9 mouse cellular contexts compared by ENCODE assay signal in the genomic region with DNA sequence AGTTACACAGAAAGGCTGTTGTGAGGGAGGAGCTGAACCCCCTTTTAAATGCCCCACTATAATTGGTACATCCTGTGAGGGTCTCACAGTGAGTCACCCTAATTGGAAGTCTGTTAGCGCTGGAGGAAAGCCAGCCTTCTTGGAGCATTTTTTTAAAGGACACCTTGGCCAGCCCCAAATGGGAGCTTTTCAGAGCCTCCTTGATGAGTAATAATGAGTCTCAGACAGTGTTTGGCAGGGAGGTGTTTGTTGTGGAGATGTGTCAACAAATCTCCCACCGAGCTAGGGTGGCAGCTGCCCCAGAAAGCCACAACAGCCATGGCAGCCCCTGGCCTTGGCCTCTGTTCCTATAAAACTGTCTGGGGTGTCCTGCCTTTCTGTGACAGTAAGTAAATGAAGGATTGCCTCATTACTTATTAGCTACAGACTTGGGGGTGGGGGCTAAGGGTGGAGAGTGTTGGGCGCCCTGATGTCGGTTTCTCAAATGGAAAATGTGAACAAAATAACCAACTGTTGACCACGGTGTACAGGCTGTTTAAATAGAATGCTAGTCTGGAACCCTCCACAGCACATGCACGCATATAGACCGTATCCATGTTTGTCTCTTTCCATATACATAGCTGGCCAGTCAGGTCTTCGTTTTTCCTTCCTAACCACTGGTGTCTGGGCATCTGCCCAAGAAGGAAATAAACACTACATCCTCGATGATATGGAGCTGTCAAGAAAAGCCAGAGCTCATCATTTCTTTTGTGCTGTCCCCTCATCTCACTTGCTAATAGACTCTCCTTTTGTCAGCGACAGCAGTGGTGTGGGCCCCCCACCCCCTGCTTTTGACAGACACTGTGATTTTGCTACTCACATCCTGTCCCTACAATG.
DNase-seq lines count a peak whose midpoint lies in the region; ATAC-seq lines count a peak whose summit lies in the region.
"Had no signal": no experiment of that assay in that cellular context is flagged by ENCODE, and none has a peak within 500 bp of the region (broad histone marks: within the 10 kb centered on the region; RNA-seq: fewer than 3 reads in every experiment).

No protein-coding gene starts in this region.

- no peaks in the 10 kb centered on the region for H3K4me1 ChIP-seq in liver, embryonic 15.5 days (replicated peaks)

- H3K27me3 ChIP-seq in liver, embryonic 15.5 days: no peaks in the 10 kb centered on the region

- H3K4me2 ChIP-seq in liver, embryonic 15.5 days: no peak overlapping the region

- intact Hi-C loops in left cerebral cortex, postnatal 4 days (cut with DNase I): no loop called here

- H3K9me3 ChIP-seq in liver, embryonic 15.5 days (replicated peaks): no peaks in the 10 kb centered on the region

- peak; percentile 47 for DNase-seq in left cerebral cortex, postnatal 4 days
- DNase-seq in left cerebral cortex, adult 8-10 months (ENCODE audit: low spot score in 2 of 2): no peak
- DNase-seq in NIH3T3 (ENCODE audit: low read depth): peak; percentile 74
- DNase-seq in fibroblast of lung, adult 2 months (ENCODE audit: low read depth): peak; percentile 67
- no peak for DNase-seq in adrenal gland, postnatal 14 days
- no peak for DNase-seq in cerebellum, adult 11-12 months

- no peak overlapping the region for H3K4me3 ChIP-seq in liver, embryonic 15.5 days (replicated peaks)
- H3K4me3 ChIP-seq: left cerebral cortex, adult 2 months had no signal

- H3K9ac ChIP-seq in liver, embryonic 15.5 days: no peak overlapping the region

- peak; percentile 54 for ATAC-seq in liver, embryonic 15.5 days (ENCODE audit: insufficient read depth)
- no peak for ATAC-seq in granulocyte monocyte progenitor cell, adult 5-6 weeks (replicated peaks; ENCODE audit: poor library complexity, severe bottlenecking)

- WGBS in liver, embryonic 15.5 days (ENCODE audit: insufficient replicate concordance): 53% methylated on average over 10 of the region's 10 CpGs

- H3K36me3 ChIP-seq in liver, embryonic 15.5 days (replicated peaks): no peaks in the 10 kb centered on the region

- no peak overlapping the region for H3K27ac ChIP-seq in liver, embryonic 15.5 days (replicated peaks)
- H3K27ac ChIP-seq: left cerebral cortex, adult 2 months had no signal

Comparison
In these comparisons a context has a peak if more than half of its experiments do, and no peak if none do; other contexts are left out.
1. DNase-seq: peak in left cerebral cortex, postnatal 4 days (single experiment), NIH3T3 (single experiment) and fibroblast of lung, adult 2 months (single experiment); none in left cerebral cortex, adult 8-10 months (0 of 2), adrenal gland, postnatal 14 days (single experiment) and cerebellum, adult 11-12 months (single experiment).